8 mouse cellular contexts compared by ENCODE assay signal in the genomic region with DNA sequence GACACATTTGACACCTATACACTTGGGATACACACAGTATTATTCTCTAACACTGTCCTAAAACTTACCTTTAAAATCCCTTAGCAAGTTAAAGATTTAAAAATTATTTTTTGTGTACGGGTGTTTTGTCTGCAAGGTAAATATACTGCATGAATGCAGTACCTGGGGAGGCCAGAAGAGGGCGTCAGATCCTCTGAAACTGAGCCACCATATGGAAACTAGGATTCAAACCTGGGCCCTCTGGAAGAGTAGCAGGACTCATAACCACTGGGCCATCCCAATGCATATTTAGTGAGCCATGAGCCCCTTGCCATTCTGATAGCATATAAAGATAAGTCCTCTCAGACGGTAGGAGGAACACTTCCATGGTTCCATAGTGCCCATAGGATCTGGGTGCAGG. TPM values are rescaled to one million over a fixed set of nuclear protein-coding genes. Genes with fewer than 3 reads are reported as not detected.
DNase-seq lines count a peak whose midpoint lies in the region; ATAC-seq and TF ChIP-seq lines count a peak whose summit lies in the region.
"Had no signal": no experiment of that assay in that cellular context is flagged by ENCODE, and none has a peak within 500 bp of the region (broad histone marks: within the 10 kb centered on the region; RNA-seq: fewer than 3 reads in every experiment).

No protein-coding gene starts in this region.

- TF ChIP-seq RAD21 in MEL (IDR thresholded peaks at IDR 0.05; ENCODE audit: low read depth, low read length), result peak; percentile 73

- DNase-seq in liver (peak; percentile 46), MEL (ENCODE audit: low read depth, low spot score) (peak; percentile 55)
- no peak for DNase-seq in liver, embryonic 11.5 days (ENCODE audit: low spot score)
- peak; percentile 49 for DNase-seq in embryonic facial prominence, embryonic 10.5 days (ENCODE audit: low spot score)
- no peak for DNase-seq in ovary, postnatal 10 days (ENCODE audit: low spot score)

- H3K4me2 ChIP-seq in liver, embryonic 11.5 days, result no peak overlapping the region
- no peak overlapping the region for H3K4me2 ChIP-seq in kidney, embryonic 16.5 days (replicated peaks; ENCODE audit: low read depth, low read length)

- whole genome bisulfite sequencing in liver, embryonic 11.5 days, result 43% methylated on average over 3 of the region's 3 CpGs
- 46% methylated on average over 3 of the region's 3 CpGs for WGBS in embryonic facial prominence, embryonic 10.5 days
- 53% methylated on average over 3 of the region's 3 CpGs for WGBS in kidney, embryonic 16.5 days

- no peak overlapping the region for H3K4me3 ChIP-seq in liver, embryonic 11.5 days (ENCODE audit: low read depth, low read length)
- no peak overlapping the region for H3K4me3 ChIP-seq in MEL (ENCODE audit: control insufficient read depth in 1 of 2, insufficient read depth in 1 of 2, low read depth in 2 of 2, low read length in 2 of 2)
- H3K4me3 ChIP-seq in embryonic facial prominence, embryonic 10.5 days, result no peak overlapping the region
- H3K4me3 ChIP-seq in kidney, embryonic 16.5 days (ENCODE audit: low read length), result no peak overlapping the region
- H3K4me3 ChIP-seq: neural tube, embryonic 12.5 days had no signal

- no peaks in the 10 kb centered on the region for H3K79me2 ChIP-seq in MEL (ENCODE audit: control insufficient read depth, insufficient read depth, low read length, poor library complexity)

- no peak overlapping the region for H3K9ac ChIP-seq in liver, embryonic 11.5 days (ENCODE audit: low read depth, low read length)
- no peak overlapping the region for H3K9ac ChIP-seq in MEL (ENCODE audit: control insufficient read depth, low read depth, low read length, poor library complexity, severe bottlenecking)
- no peak overlapping the region for H3K9ac ChIP-seq in kidney, embryonic 16.5 days (replicated peaks; ENCODE audit: low read length)
- H3K9ac ChIP-seq: neural tube, embryonic 12.5 days had no signal

- H3K27ac ChIP-seq in liver, embryonic 11.5 days (ENCODE audit: low read depth, low read length), result no peak overlapping the region
- no peak overlapping the region for H3K27ac ChIP-seq in MEL (ENCODE audit: control insufficient read depth, low read depth, low read length)
- peak overlapping the region; percentile 62 for H3K27ac ChIP-seq in embryonic facial prominence, embryonic 10.5 days (replicated peaks)
- H3K27ac ChIP-seq in kidney, embryonic 16.5 days (ENCODE audit: low read length), result peak overlapping the region; percentile 72
- H3K27ac ChIP-seq: neural tube, embryonic 12.5 days had no signal

- ATAC-seq in liver, embryonic 11.5 days (replicated peaks; ENCODE audit: low FRiP score), result no peak
- 0 out of 2 replicates have a peak, but pooled peaks have one; percentile 25 for ATAC-seq in kidney, embryonic 16.5 days (ENCODE audit: low FRiP score, low TSS enrichment)
- ATAC-seq in neutrophil, adult 5-6 weeks (ENCODE audit: extremely low read depth, insufficient number of reproducible peaks, low FRiP score, poor library complexity, severe bottlenecking), result 0 out of 2 replicates have a peak, but pooled peaks have one; percentile 39

- no peaks in the 10 kb centered on the region for H3K27me3 ChIP-seq in liver, embryonic 11.5 days (replicated peaks; ENCODE audit: control insufficient read depth, insufficient read depth, low read length)
- H3K27me3 ChIP-seq in MEL (ENCODE audit: control insufficient read depth in 1 of 2, insufficient read depth in 2 of 2, low read length in 2 of 2), result no peaks in the 10 kb centered on the region
- H3K27me3 ChIP-seq in embryonic facial prominence, embryonic 10.5 days (replicated peaks; ENCODE audit: low read depth, poor library complexity, severe bottlenecking), result peaks cover 4% of the 10 kb centered on the region
- H3K27me3 ChIP-seq in kidney, embryonic 16.5 days (ENCODE audit: insufficient read depth, low read length), result no peaks in the 10 kb centered on the region
- H3K27me3 ChIP-seq: neural tube, embryonic 12.5 days had no signal

- no peaks in the 10 kb centered on the region for H3K4me1 ChIP-seq in liver, embryonic 11.5 days (replicated peaks; ENCODE audit: control insufficient read depth, insufficient read depth, low read length)
- H3K4me1 ChIP-seq in MEL (ENCODE audit: control insufficient read depth in 1 of 2, insufficient read depth in 2 of 2, low read length in 2 of 2), result no peaks in the 10 kb centered on the region
- peaks cover 40% of the 10 kb centered on the region for H3K4me1 ChIP-seq in embryonic facial prominence, embryonic 10.5 days
- peaks cover 19% of the 10 kb centered on the region for H3K4me1 ChIP-seq in kidney, embryonic 16.5 days (ENCODE audit: insufficient read depth, low read length)

- TF ChIP-seq EP300 in MEL (IDR thresholded peaks at IDR 0.05; ENCODE audit: low read depth in 1 of 2, low read length in 2 of 2), result no peak

- no peak for TF ChIP-seq POLR2A in MEL (IDR thresholded peaks at IDR 0.05; ENCODE audit: control insufficient read depth in 1 of 2, insufficient read depth in 1 of 2, low read depth in 1 of 2, low read length in 2 of 2, poor library complexity in 1 of 2)

- H3K9me3 ChIP-seq in liver, embryonic 11.5 days (ENCODE audit: control insufficient read depth, low read length), result no peaks in the 10 kb centered on the region
- H3K9me3 ChIP-seq in MEL (replicated peaks; ENCODE audit: insufficient read depth, low read length), result no peaks in the 10 kb centered on the region
- no peaks in the 10 kb centered on the region for H3K9me3 ChIP-seq in embryonic facial prominence, embryonic 10.5 days
- H3K9me3 ChIP-seq in kidney, embryonic 16.5 days (ENCODE audit: low read length), result no peaks in the 10 kb centered on the region
- H3K9me3 ChIP-seq: neural tube, embryonic 12.5 days had no signal

- peak; percentile 67 to 88 (median 76) for TF ChIP-seq CTCF in MEL (IDR thresholded peaks at IDR 0.05 in 2 of 3, conservative IDR thresholded peaks at IDR 0.05 in 1 of 3; ENCODE audit: control insufficient read depth in 1 of 3, insufficient read depth in 1 of 3, low read depth in 2 of 3, low read length in 3 of 3, poor library complexity in 1 of 3, severe bottlenecking in 1 of 3)

- no peaks in the 10 kb centered on the region for H3K36me3 ChIP-seq in liver, embryonic 11.5 days (ENCODE audit: control insufficient read depth, insufficient read depth, low read length)
- no peaks in the 10 kb centered on the region for H3K36me3 ChIP-seq in MEL (ENCODE audit: control insufficient read depth in 1 of 2, insufficient read depth in 2 of 2, low read length in 2 of 2)
- peaks cover 6% of the 10 kb centered on the region; the same call in 1 of the 2 replicates for H3K36me3 ChIP-seq in embryonic facial prominence, embryonic 10.5 days (replicated peaks)
- H3K36me3 ChIP-seq in kidney, embryonic 16.5 days (ENCODE audit: insufficient read depth, low read length), result no peaks in the 10 kb centered on the region
- H3K36me3 ChIP-seq: neural tube, embryonic 12.5 days had no signal

TF ChIP-seq in MEL, 35 proteins besides CTCF, POLR2A, EP300 and RAD21:
- TF ChIP-seq SMC3 (IDR thresholded peaks at IDR 0.05; ENCODE audit: low read depth, low read length), result peak; percentile 79
- TF ChIP-seq GABPA (IDR thresholded peaks at IDR 0.05; ENCODE audit: low read depth, low read length), result no peak
- peak; percentile 52 for TF ChIP-seq ZC3H11A (IDR thresholded peaks at IDR 0.05; ENCODE audit: low read depth, low read length)

RNA-seq across cellular contexts. Expression of gene Rftn2, which starts 33.8 kb away (rescaled TPM):
- polyA plus RNA-seq in liver, embryonic 11.5 days (2014; fragmentation: Nextera tagmentation; extraction: Ambion mirVana), result 2.3 and 2.8 TPM in 2 replicates
- total RNA-seq in MEL (2012; rRNA removed), result not detected in 2 replicates
- under 1 TPM in 1 of 2 experiments, not detected in 1; 0.01 TPM for polyA plus RNA-seq in MEL (2012; ENCODE audit: insufficient read depth in 1 of 2, insufficient read length in 2 of 2, low read depth in 1 of 2, low replicate concordance in 2 of 2, missing spikeins in 1 of 2)
- polyA plus RNA-seq in embryonic facial prominence, embryonic 10.5 days (2016; fragmentation: Nextera tagmentation; extraction: Ambion mirVana), result 10.6 and 13.6 TPM in 2 replicates
- polyA plus RNA-seq in kidney, embryonic 16.5 days (2015; fragmentation: Nextera tagmentation; extraction: Ambion mirVana), result 7.6 and 9.0 TPM in 2 replicates
- total RNA-seq in neutrophil, adult 5-6 weeks (2017), result 14.1 and 18.4 TPM in 2 replicates

RNA-seq across cellular contexts. Expression of gene Mars2, which starts 44.2 kb away (rescaled TPM):
- 5.6 and 5.8 TPM in 2 replicates for polyA plus RNA-seq in liver, embryonic 11.5 days (2014; fragmentation: Nextera tagmentation; extraction: Ambion mirVana)
- 6.6 and 7.6 TPM in 2 replicates for total RNA-seq in MEL (2012; rRNA removed)
- 10 to 100 TPM in 1 of 2 experiments, 1 to 10 TPM in 1; 6.0 to 12.8 TPM for polyA plus RNA-seq in MEL (2012; ENCODE audit: insufficient read depth in 1 of 2, insufficient read length in 2 of 2, low read depth in 1 of 2, low replicate concordance in 2 of 2, missing spikeins in 1 of 2)
- 3.2 and 3.4 TPM in 2 replicates for polyA plus RNA-seq in embryonic facial prominence, embryonic 10.5 days (2016; fragmentation: Nextera tagmentation; extraction: Ambion mirVana)
- 2.2 and 2.6 TPM in 2 replicates for polyA plus RNA-seq in kidney, embryonic 16.5 days (2015; fragmentation: Nextera tagmentation; extraction: Ambion mirVana)
- total RNA-seq in neutrophil, adult 5-6 weeks (2017), result 12.8 and 13.4 TPM in 2 replicates

Comparison
In these comparisons a context has a peak if more than half of its experiments do, and no peak if none do; other contexts are left out.
1. DNase-seq: peak in liver (single experiment), MEL (single experiment) and embryonic facial prominence, embryonic 10.5 days (single experiment); none in liver, embryonic 11.5 days (single experiment) and ovary, postnatal 10 days (single experiment).
2. H3K27ac ChIP-seq: peak in embryonic facial prominence, embryonic 10.5 days (single experiment) and kidney, embryonic 16.5 days (single experiment); none in liver, embryonic 11.5 days (single experiment) and MEL (single experiment).